In the genomic region with DNA sequence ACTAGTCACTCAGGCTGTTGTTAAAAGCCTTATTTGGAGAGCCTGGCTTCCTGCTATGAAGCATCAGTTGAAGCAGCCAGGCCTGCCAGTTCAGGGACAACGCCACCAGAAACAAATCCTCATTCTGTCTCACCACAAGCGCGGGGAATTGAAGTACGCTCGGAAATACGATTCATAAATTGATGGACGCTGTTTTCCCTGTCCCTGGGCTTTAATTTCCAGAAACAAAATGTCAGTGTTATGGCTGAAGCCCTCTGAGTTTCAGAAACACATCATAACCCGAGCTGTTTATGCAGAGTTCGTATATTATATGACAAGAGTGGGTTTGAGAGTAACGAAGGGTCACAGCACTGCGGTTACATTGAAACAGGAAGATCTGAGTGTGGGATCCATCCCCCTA, we compare ENCODE assay signal across 19 mouse cellular contexts.
"Had no signal": no experiment of that assay in that cellular context is flagged by ENCODE, and none has a peak within 500 bp of the region (broad histone marks: within the 10 kb centered on the region; RNA-seq: fewer than 3 reads in every experiment).

No protein-coding gene starts in this region.

- H3K9ac ChIP-seq: kidney, embryonic 15.5 days; liver, embryonic 12.5 days; liver, embryonic 15.5 days; midbrain, embryonic 15.5 days; neural tube, embryonic 12.5 days; stomach, embryonic 15.5 days had no signal

- H3K4me3 ChIP-seq: kidney, embryonic 15.5 days; layer of hippocampus, adult 2 months; liver, embryonic 12.5 days; liver, embryonic 15.5 days; megakaryocyte, embryonic 14.5 days; midbrain, embryonic 10.5 days; midbrain, embryonic 15.5 days; neural tube, embryonic 12.5 days; stomach, embryonic 15.5 days had no signal

- H3K36me3 ChIP-seq: kidney, embryonic 15.5 days; liver, embryonic 12.5 days; liver, embryonic 15.5 days; midbrain, embryonic 10.5 days; midbrain, embryonic 15.5 days; neural tube, embryonic 12.5 days; stomach, embryonic 15.5 days had no signal

- H3K27ac ChIP-seq: kidney, embryonic 15.5 days; layer of hippocampus, adult 2 months; liver, embryonic 12.5 days; liver, embryonic 15.5 days; midbrain, embryonic 10.5 days; midbrain, embryonic 15.5 days; neural tube, embryonic 12.5 days; stomach, embryonic 15.5 days had no signal

- H3K27me3 ChIP-seq: kidney, embryonic 15.5 days; liver, embryonic 12.5 days; liver, embryonic 15.5 days; midbrain, embryonic 15.5 days; neural tube, embryonic 12.5 days; stomach, embryonic 15.5 days had no signal

- H3K9me3 ChIP-seq: kidney, embryonic 15.5 days; liver, embryonic 12.5 days; liver, embryonic 15.5 days; megakaryocyte, embryonic 14.5 days; midbrain, embryonic 10.5 days; midbrain, embryonic 15.5 days; neural tube, embryonic 12.5 days; stomach, embryonic 15.5 days had no signal

- H3K4me1 ChIP-seq: liver, embryonic 12.5 days; liver, embryonic 15.5 days; midbrain, embryonic 10.5 days; midbrain, embryonic 15.5 days; neural tube, embryonic 12.5 days; stomach, embryonic 15.5 days had no signal

- ATAC-seq: inflammation-experienced regulatory T-cells, adult 6 months; liver, embryonic 12.5 days; midbrain, embryonic 15.5 days had no signal

- DNase-seq: kidney, adult 11 months; kidney, adult 8-10 months; kidney, postnatal 14 days; layer of hippocampus, adult 9-11 months; liver; retina, postnatal 1 day; right cerebral cortex, postnatal 25 days; spleen, adult 18-20 months; thymus, postnatal 25 days had no signal

- H3K4me2 ChIP-seq: kidney, embryonic 15.5 days; liver, embryonic 12.5 days; liver, embryonic 15.5 days; midbrain, embryonic 15.5 days; neural tube, embryonic 12.5 days; stomach, embryonic 15.5 days had no signal
